Mouse (Mus musculus) neural tube, embryonic 11.5 days (tissue): ENCODE measurements at regions not wholly inside any gene's neighbourhood (a gene's known extent, or its start where the extent isn't known, plus 50 kb on each side); places are given as distances from the start of the nearest gene placed in this dataset.

Source experiments
- ATAC-seq: fragments of 200-750 bp; cut with Nextera tagmentation; 2 replicates; pipeline ENCODE4 v1.8.0; 2017; ENCODE audit warnings: moderate number of reproducible peaks, mild to moderate bottlenecking, moderate TSS enrichment, moderate library complexity; ENCODE audit not compliant: insufficient read depth, low FRiP score, low TSS enrichment
- DNase-seq: peaks from one replicate; pipeline ENCODE4 v3.0.0-alpha.2; 2015; ENCODE audit warnings: low spot score
- H3K27ac ChIP-seq: fragments of 300-500 bp; sonication (generic); 2 replicates; pipeline ENCODE4 v1.5.1; 2014; ENCODE audit warnings: low read depth, mild to moderate bottlenecking, low read length
- H3K27me3 ChIP-seq: fragments of 300-500 bp; sonication (generic); 2 replicates; pipeline ENCODE4 v1.6.1; 2014; ENCODE audit warnings: mild to moderate bottlenecking, low read length, mixed read lengths; ENCODE audit not compliant: control insufficient read depth, insufficient read depth
- H3K36me3 ChIP-seq: fragments of 300-500 bp; sonication (generic); 2 replicates; pipeline ENCODE4 v1.6.1; 2014; ENCODE audit warnings: mild to moderate bottlenecking, low read length, moderate library complexity, mixed read lengths; ENCODE audit not compliant: control insufficient read depth, insufficient read depth
- H3K4me1 ChIP-seq: fragments of 300-500 bp; sonication (generic); 2 replicates; pipeline ENCODE4 v1.6.1; 2014; ENCODE audit warnings: low read length, mixed read lengths; ENCODE audit not compliant: control insufficient read depth, insufficient read depth
- H3K4me2 ChIP-seq: fragments of 300-500 bp; sonication (generic); 2 replicates; pipeline ENCODE4 v1.6.1; 2014; ENCODE audit warnings: low read depth, mild to moderate bottlenecking, moderate library complexity
- H3K4me3 ChIP-seq: fragments of 300-500 bp; sonication (generic); 2 replicates; pipeline ENCODE4 v1.5.1; 2014; ENCODE audit warnings: low read depth, low read length
- H3K9ac ChIP-seq: fragments of 300-500 bp; sonication (generic); 2 replicates; pipeline ENCODE4 v1.6.1; 2014; ENCODE audit warnings: mild to moderate bottlenecking, low read length
- H3K9me3 ChIP-seq: fragments of 300-500 bp; sonication (generic); 2 replicates; pipeline ENCODE4 v1.6.1; 2016; ENCODE audit warnings: low read length; ENCODE audit not compliant: control insufficient read depth
- WGBS: fragments of 180-500 bp; shearing (Covaris S2); extraction: QIAGEN DNeasy Blood & Tissue Kit; methylation state at CpG from one replicate; pipeline ENCODE4 v1.1.7; 2014; 5-methylcytosine and 5-hydroxymethylcytosine counted together

DNA sequence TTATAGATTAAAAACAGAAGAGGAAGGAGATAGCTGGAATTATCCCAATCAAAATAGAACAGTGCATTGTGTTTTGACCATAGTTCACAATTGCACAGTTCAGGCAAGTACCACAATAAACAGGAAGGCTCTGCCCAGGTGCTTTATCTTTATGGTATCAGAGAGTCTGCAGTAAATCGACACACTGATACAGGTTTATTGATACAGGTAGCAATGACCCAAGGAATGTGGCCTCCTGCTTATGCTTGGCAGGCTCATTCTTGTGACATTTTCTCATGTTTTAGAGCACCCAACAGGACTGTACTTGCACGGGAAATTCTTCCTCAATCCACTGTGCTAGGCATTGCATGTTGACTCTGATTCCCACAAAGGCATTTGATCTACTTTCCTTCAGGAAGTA is 259.2 kb upstream of the Lrrc3b start:
- H3K9me3 ChIP-seq, result no peaks in the 10 kb centered on the region
- no peak overlapping the region for H3K9ac ChIP-seq
- no peaks in the 10 kb centered on the region for H3K4me1 ChIP-seq
- ATAC-seq, result no peak
- H3K27ac ChIP-seq, result no peak overlapping the region
- 80% methylated on average over 2 of the region's 2 CpGs for WGBS
- H3K4me2 ChIP-seq, result no peak overlapping the region
- H3K36me3 ChIP-seq, result no peaks in the 10 kb centered on the region
- no peak for DNase-seq
- no peaks in the 10 kb centered on the region for H3K27me3 ChIP-seq
- H3K4me3 ChIP-seq, result no peak overlapping the region

DNA sequence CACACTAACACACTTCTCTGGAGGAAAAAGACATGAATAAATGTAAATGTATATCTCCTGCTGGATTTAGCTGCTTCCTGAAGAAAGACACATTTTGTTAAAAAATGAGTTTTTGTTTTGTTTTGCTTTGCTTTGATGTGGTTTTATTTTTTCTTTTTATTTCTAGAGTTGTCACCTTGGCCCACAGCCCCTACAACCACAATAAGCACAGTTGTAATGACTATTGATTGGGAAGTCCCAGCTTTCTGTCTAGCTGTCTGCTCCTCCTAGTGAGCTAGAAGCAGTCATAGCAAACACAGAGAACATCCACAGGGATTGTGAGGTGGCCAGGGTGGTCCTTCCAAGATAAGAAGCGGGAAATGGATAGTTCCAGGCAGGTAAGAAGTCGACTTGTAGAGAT is 259.8 kb upstream of the Lrrc3b start:
- Histone ChIP-seq H3K27me3 (no peaks in the 10 kb centered on the region), H3K4me2 (no peak overlapping the region), H3K36me3 (no peaks in the 10 kb centered on the region), H3K9me3 (no peaks in the 10 kb centered on the region), H3K4me3 (no peak overlapping the region), H3K9ac (no peak overlapping the region), H3K27ac (no peak overlapping the region), H3K4me1 (no peaks in the 10 kb centered on the region)
- DNase-seq (no peak), ATAC-seq (no peak)
- 97% methylated on average over 2 of the region's 2 CpGs for WGBS

DNA sequence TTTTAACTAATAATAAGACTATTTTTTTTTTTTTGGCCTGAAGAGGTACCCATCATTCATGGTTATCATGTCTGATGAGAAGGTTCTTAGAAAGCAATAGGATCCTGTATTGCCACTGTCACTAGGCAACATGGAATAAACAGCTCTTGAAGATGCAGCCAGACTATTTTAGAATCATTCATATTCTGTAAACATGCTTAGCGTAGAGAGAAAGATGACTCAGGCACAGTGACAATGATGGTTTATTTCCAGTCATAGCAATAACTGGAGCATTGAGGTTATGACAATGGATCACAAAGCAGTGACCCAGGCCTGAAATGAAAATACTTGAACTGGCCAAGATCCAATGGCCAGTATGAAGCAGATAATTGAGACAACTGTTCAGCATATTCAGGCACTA is 283.3 kb upstream of the Lrrc3b start:
- ATAC-seq, result no peak
- H3K4me2 ChIP-seq, result no peak overlapping the region
- 93% methylated on average over 1 of the region's 1 CpGs for WGBS
- H3K4me1 ChIP-seq, result no peaks in the 10 kb centered on the region
- no peak overlapping the region for H3K9ac ChIP-seq
- H3K36me3 ChIP-seq, result no peaks in the 10 kb centered on the region
- H3K27ac ChIP-seq, result no peak overlapping the region
- no peaks in the 10 kb centered on the region for H3K9me3 ChIP-seq
- H3K4me3 ChIP-seq, result no peak overlapping the region
- DNase-seq, result no peak
- no peaks in the 10 kb centered on the region for H3K27me3 ChIP-seq

DNA sequence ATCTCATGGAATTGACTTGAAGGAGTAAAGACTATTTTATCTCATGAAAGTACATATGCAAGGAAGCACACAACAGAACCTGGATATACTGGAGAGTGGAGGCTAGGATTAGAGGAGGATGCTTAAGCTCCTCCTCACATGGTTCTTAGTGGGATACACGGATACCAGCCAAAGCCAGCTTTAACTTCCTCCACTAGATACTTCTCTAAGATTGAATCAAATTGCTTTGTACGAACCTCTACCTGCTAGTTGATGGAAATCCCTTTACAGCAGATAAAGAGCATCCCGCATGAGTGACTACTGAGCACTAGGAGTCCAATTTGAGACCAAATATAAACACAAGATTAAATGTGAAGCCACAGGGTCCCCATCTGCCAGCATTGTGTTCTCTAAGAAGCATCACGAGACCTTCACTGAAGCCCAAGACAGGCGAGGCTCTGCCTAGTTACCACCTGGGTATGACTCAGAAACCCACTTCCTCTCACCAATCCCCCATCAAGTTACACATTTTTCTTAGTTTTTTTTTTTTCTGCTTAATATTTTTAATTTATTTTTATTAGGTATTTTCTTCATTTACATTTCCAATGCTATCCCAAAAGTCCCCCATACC is 307.9 kb upstream of the Lrrc3b start:
- no peak overlapping the region for H3K9ac ChIP-seq
- H3K27me3 ChIP-seq, result no peaks in the 10 kb centered on the region
- no peaks in the 10 kb centered on the region for H3K36me3 ChIP-seq
- H3K9me3 ChIP-seq, result no peaks in the 10 kb centered on the region
- ATAC-seq, result no peak
- no peak overlapping the region for H3K4me3 ChIP-seq
- H3K4me1 ChIP-seq, result no peaks in the 10 kb centered on the region
- 78% methylated on average over 5 of the region's 5 CpGs for WGBS
- no peak for DNase-seq
- no peak overlapping the region for H3K4me2 ChIP-seq
- no peak overlapping the region for H3K27ac ChIP-seq

DNA sequence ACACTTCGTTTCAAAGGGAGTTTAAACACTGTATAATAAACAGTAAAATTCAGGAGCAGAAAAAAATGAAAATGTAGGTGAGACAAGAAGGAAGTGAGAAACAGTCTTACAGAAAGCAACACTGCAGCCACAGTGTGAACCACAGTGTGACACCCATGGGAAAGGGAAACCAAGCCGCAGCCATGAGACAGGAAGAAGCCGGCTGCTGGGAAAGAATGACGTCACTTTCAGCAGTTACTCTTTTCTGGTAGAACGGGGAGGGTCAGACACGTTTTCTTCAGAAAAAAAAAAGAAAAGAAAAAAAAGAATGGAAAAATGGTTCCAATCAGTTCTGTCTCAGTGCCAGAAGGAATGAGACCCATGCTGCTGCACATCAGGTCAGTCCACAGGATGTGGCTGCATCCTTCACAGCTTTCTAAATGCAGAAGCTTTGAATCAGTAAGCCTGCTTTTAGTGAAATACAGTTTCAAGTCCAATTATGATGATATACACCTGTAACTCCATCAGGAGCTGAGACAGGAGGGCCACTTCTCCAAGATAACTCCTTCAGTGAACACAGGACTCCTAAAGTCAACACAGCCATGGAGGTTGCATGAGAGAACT is 331.2 kb upstream of the Lrrc3b start:
- no peak for ATAC-seq
- Histone ChIP-seq H3K9ac (no peak overlapping the region), H3K4me3 (no peak overlapping the region), H3K36me3 (no peaks in the 10 kb centered on the region), H3K27ac (no peak overlapping the region), H3K27me3 (no peaks in the 10 kb centered on the region), H3K4me1 (no peaks in the 10 kb centered on the region), H3K9me3 (no peaks in the 10 kb centered on the region), H3K4me2 (no peak overlapping the region)
- DNase-seq, result no peak
- WGBS, result 74% methylated on average over 6 of the region's 6 CpGs

DNA sequence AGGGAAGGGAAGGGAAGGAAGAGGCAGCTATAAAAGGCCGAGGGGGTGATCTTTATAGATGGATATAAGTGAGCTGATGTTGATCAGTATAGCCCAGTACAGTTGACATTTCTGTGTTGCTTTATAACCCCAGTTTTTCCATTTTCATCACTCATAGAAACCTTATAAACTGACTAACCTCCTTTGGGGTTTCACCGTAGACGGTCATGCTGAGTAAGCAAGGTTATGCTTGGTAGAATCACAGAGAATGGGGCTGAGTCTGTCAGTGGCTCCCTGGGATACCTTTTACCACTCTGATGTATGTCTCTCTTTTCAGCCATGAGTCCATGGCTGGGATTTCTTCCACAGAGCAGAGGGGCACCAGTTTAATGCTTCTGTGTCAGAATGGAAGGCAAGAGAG is 345.9 kb upstream of the Lrrc3b start:
- peak; percentile 77 for ATAC-seq

DNA sequence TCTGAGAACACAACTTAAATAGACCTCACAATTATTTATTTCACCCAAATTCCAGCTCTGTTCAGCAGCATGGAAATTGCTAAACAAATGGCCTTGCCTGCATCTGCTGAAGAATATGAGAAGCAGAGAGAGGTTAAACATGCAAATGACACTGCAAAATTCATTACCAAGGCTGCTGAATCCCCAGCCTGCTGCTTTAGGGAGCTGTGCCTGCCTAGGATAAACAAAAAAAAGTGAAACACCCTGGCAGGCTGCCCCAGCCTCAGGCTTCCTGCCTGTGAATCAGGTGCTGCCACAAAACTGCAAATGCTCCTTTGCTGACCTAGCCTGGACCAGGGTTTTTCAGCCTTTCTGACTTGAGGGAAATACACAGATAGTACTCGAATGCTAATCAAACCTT is 346.4 kb upstream of the Lrrc3b start:
- DNase-seq (peak; percentile 10), ATAC-seq (peak; percentile 76)
- Histone ChIP-seq H3K27me3 (no peaks in the 10 kb centered on the region), H3K9ac (no peak overlapping the region), H3K9me3 (no peaks in the 10 kb centered on the region), H3K4me1 (peaks cover 4% of the 10 kb centered on the region; the same call in 1 of the 2 replicates), H3K27ac (no peak overlapping the region), H3K4me2 (no peak overlapping the region), H3K4me3 (no peak overlapping the region), H3K36me3 (no peaks in the 10 kb centered on the region)
- 82% methylated on average over 1 of the region's 1 CpGs for WGBS

More for the DNA sequence above, 345.9 kb upstream of the Lrrc3b start:
- no peaks in the 10 kb centered on the region for H3K9me3 ChIP-seq
- H3K4me2 ChIP-seq, result no peak overlapping the region
- no peak overlapping the region for H3K27ac ChIP-seq
- no peak overlapping the region for H3K9ac ChIP-seq
- no peaks in the 10 kb centered on the region for H3K27me3 ChIP-seq
- peaks cover 4% of the 10 kb centered on the region; the same call in 1 of the 2 replicates for H3K4me1 ChIP-seq
- 54% methylated on average over 3 of the region's 3 CpGs for WGBS
- H3K4me3 ChIP-seq, result no peak overlapping the region
- no peaks in the 10 kb centered on the region for H3K36me3 ChIP-seq
- no peak for DNase-seq

DNA sequence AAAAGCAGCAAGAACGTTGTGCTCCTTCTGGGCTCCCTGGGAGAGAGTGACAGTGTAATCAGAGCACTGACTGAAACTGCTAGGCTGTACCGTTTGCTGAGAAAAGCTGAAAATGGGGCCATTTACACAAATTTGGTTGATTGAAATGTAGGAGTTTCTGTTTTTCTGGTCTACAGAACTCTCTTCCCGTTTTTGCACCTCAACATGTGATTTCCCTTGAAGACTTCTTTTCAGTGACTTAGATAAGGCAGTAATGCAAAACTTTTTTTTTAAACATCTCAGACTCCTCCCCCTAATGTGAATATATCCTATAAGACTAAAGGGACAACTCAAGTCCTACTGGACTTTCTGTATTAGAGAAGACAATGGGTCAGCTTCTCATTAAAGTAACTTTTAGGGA is 356.9 kb upstream of the Lrrc3b start:
- no peaks in the 10 kb centered on the region for H3K4me1 ChIP-seq
- no peak for ATAC-seq

DNA sequence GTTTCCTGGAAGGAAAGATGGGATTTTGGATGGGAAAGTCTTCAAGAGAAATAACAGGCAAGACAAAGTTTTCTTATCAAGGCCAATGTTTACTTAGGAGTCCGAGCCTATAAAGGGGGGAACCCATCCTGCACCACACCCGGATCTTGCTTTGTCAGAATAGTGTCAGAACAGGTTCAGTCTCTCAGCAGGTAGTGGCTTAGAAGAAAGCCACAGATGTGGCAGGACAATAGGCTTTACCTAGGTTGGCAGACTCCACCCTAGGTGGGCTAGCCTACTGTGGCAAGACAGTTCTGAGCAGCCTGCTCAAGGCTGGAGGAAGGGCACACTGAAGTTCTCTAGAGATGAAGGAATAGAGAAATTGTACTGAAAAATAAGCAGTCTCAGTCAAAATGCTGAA is 358.2 kb upstream of the Lrrc3b start:
- DNase-seq (no peak), ATAC-seq (no peak)
- H3K36me3 ChIP-seq, result no peaks in the 10 kb centered on the region
- WGBS, result 48% methylated on average over 2 of the region's 2 CpGs
- no peak overlapping the region for H3K27ac ChIP-seq
- no peak overlapping the region for H3K9ac ChIP-seq
- H3K9me3 ChIP-seq, result no peaks in the 10 kb centered on the region
- no peaks in the 10 kb centered on the region for H3K4me1 ChIP-seq
- no peak overlapping the region for H3K4me2 ChIP-seq
- no peak overlapping the region for H3K4me3 ChIP-seq
- no peaks in the 10 kb centered on the region for H3K27me3 ChIP-seq

More for the DNA sequence above, 356.9 kb upstream of the Lrrc3b start:
- no peak overlapping the region for H3K4me2 ChIP-seq
- H3K36me3 ChIP-seq, result no peaks in the 10 kb centered on the region
- H3K27me3 ChIP-seq, result no peaks in the 10 kb centered on the region
- no peak overlapping the region for H3K27ac ChIP-seq
- no peak for DNase-seq
- 79% methylated on average over 3 of the region's 3 CpGs for WGBS
- no peak overlapping the region for H3K4me3 ChIP-seq
- H3K9me3 ChIP-seq, result no peaks in the 10 kb centered on the region
- H3K9ac ChIP-seq, result no peak overlapping the region
